Mouse (Mus musculus) limb, embryonic 13.5 days (tissue): ENCODE results near the gene Olfml3. TPM values are rescaled to one million over a fixed set of nuclear protein-coding genes. Genes with fewer than 3 reads are reported as not detected.

Experiments used
- ATAC-seq: fragments of 200-750 bp; cut with Nextera tagmentation; 2 replicates; pipeline ENCODE4 v1.8.0; 2017; ENCODE audit warnings: low read depth, moderate number of reproducible peaks, moderate TSS enrichment; ENCODE audit not compliant: low FRiP score
- H3K27ac ChIP-seq: fragments of 300-500 bp; sonication (generic); 2 replicates; pipeline ENCODE4 v1.5.1; 2015; ENCODE audit warnings: inconsistent platforms, mild to moderate bottlenecking, moderate library complexity
- H3K27me3 ChIP-seq: fragments of 300-500 bp; sonication (generic); 2 replicates; pipeline ENCODE4 v1.6.1; 2015; ENCODE audit warnings: mild to moderate bottlenecking, inconsistent platforms
- H3K36me3 ChIP-seq: fragments of 300-500 bp; sonication (generic); 2 replicates; pipeline ENCODE4 v1.6.1; 2015; ENCODE audit warnings: inconsistent platforms, mild to moderate bottlenecking, moderate library complexity
- H3K4me1 ChIP-seq: fragments of 300-500 bp; sonication (generic); 2 replicates; pipeline ENCODE4 v1.6.1; 2015; ENCODE audit warnings: inconsistent platforms
- H3K4me2 ChIP-seq: fragments of 300-500 bp; sonication (generic); replicated peaks from 2 replicates; pipeline ENCODE4 v1.6.1; 2015; ENCODE audit warnings: inconsistent platforms, mild to moderate bottlenecking, moderate library complexity
- H3K4me3 ChIP-seq: fragments of 300-500 bp; sonication (generic); 2 replicates; pipeline ENCODE4 v1.5.1; 2015; ENCODE audit warnings: moderate library complexity, mild to moderate bottlenecking, inconsistent platforms
- H3K9ac ChIP-seq: fragments of 300-500 bp; sonication (generic); 2 replicates; pipeline ENCODE4 v1.6.1; 2015; ENCODE audit warnings: mild to moderate bottlenecking, inconsistent platforms
- H3K9me3 ChIP-seq: fragments of 300-500 bp; sonication (generic); 2 replicates; pipeline ENCODE4 v1.6.1; 2016; ENCODE audit warnings: inconsistent platforms
- whole genome bisulfite sequencing: fragments of 180-500 bp; shearing (Covaris S2); methylation state at CpG from one replicate; pipeline ENCODE4 v1.1.7; 2015; 5-methylcytosine and 5-hydroxymethylcytosine counted together
- polyA plus RNA-seq: library from polyadenylated mRNA; unstranded; fragments of >200 nt; fragmentation: Nextera tagmentation; extraction: Ambion mirVana; gene quantifications from 2 replicates; pipeline ENCODE4 v1.2.1, GENCODE M21; 2015

Olfml3 gene
- polyA plus RNA-seq, 1 experiment from 2014 or later, result 61.0 TPM

DNA sequence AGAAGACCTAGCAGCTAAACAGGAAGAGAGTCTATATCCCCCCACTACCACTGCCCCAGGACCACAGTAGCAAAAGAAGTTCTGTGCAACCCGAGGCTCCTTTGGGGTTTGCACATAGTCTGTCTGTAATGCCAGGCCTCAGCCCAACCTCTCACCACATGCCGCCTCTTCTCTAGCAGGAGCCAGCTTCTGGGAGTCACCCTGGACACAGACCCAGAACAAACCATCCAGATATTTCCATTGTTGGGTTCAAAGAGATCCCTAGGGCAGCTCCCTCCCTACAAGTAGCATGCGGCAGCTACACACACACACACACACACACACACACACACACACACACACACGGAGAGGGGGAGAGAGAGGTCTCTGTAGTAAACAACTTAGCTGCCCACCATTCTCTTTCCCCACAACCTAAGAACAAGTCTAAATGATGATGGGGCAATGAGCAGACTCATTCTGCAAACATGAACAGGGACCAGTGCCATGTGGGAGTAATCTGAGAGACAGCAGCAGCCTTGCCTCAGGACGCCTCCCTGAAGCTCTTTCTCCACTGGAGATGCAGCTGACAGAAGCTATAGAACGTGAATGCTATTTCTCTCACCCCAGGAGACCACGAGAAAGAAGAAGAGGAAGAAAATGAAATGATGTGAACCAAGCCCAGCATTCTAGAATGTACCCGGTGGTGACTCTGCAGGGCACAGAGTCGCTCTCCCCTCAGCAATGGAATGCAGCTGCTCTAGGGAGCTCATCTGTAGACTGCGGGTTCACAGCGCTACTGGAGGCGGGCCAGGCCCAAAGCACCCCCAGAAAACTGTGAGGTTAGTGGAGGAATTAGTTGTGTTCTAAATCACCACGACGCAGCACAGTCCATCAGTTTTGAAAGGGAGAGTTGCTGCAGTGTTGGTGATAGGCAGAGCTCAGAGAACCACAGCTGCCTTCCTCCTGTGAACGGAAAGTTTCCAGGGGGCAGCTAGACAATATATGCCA lies 20.7 kb downstream of the Olfml3 start:
- Histone ChIP-seq H3K4me2 (no peak overlapping the region), H3K4me1 (peaks cover 50% of the 10 kb centered on the region), H3K36me3 (no peaks in the 10 kb centered on the region), H3K27ac (peak overlapping the region; percentile 85), H3K4me3 (no peak overlapping the region), H3K27me3 (no peaks in the 10 kb centered on the region), H3K9ac (no peak overlapping the region), H3K9me3 (no peaks in the 10 kb centered on the region)
- WGBS, result 42% methylated on average over 15 of the region's 15 CpGs
- ATAC-seq, result peak; percentile 40

DNA sequence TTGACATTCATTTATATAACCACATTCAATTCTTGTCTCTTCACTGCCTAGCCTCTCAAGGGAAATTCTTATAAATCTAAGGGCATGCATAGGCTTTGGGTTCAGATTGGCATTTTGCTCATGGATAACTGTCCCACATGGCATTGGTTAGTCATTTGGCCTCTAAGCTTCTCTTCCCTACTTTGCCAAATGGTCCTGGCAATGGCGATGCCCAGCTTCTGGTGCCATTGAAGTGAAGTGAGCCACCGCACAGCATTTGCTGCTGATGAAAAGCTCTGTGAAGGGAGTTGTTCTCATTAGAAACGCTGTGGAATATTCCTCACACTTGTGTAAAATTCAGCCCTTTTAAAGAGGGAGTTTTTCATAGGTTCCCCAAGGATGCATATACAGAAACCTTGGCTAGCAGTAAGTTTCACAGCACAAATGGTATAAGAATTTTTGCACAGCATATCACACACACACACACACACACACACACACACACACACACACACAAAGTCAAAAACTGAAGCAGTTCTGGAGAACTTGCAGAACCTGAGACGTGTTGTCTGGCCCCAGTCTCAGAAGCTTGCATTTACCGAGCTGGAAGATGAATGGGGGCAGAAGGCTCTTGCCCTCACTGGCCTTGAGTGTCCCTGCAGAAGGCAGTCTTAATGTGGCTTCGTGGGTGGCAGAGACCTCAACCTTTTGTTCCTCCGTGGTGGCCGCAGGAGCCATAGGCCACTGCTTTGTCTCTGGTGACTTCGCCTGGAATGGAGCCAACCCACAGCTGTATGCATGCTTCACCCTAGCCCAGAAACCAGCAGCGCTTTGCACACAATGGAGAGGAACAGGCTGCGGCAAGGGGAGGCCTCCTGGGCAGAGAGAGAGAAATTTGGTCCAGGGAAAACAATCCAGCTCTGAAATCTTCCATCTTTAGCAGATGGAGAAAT lies 21.8 kb downstream of the Olfml3 start:
- 33% methylated on average over 11 of the region's 11 CpGs for WGBS
- Histone ChIP-seq H3K4me3 (no peak overlapping the region), H3K9me3 (no peaks in the 10 kb centered on the region), H3K4me1 (peaks cover 50% of the 10 kb centered on the region), H3K4me2 (peak overlapping the region; percentile 26; the same call in 1 of the 2 replicates), H3K27ac (peak overlapping the region; percentile 85), H3K27me3 (no peaks in the 10 kb centered on the region), H3K36me3 (no peaks in the 10 kb centered on the region), H3K9ac (no peak overlapping the region)
- peak; percentile 74 for ATAC-seq

DNA sequence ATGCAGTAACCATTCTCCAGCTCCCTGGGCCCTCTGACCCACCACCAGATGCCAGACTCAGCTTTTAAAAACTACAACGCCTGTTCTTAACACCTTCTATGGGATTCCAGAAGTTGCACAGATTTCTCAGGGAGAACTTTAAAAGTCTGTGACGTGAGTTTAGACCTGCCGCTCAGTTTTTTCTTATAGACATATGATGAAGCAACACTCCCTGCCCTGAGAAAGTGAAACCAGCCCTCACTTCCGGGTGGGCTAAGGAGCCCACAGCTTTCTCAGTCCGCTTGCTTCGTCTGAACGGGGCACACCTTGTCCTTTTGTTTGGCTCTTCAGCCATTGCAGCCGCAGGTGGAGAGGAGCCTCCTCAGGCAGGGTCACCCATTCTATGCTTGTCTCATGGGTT lies 22.9 kb downstream of the Olfml3 start:
- WGBS, result 66% methylated on average over 8 of the region's 8 CpGs
- Histone ChIP-seq H3K27me3 (no peaks in the 10 kb centered on the region), H3K36me3 (no peaks in the 10 kb centered on the region), H3K4me2 (no peak overlapping the region), H3K4me3 (no peak overlapping the region), H3K9ac (no peak overlapping the region), H3K27ac (no peak overlapping the region), H3K4me1 (peaks cover 50% of the 10 kb centered on the region), H3K9me3 (no peaks in the 10 kb centered on the region)
- no peak for ATAC-seq

DNA sequence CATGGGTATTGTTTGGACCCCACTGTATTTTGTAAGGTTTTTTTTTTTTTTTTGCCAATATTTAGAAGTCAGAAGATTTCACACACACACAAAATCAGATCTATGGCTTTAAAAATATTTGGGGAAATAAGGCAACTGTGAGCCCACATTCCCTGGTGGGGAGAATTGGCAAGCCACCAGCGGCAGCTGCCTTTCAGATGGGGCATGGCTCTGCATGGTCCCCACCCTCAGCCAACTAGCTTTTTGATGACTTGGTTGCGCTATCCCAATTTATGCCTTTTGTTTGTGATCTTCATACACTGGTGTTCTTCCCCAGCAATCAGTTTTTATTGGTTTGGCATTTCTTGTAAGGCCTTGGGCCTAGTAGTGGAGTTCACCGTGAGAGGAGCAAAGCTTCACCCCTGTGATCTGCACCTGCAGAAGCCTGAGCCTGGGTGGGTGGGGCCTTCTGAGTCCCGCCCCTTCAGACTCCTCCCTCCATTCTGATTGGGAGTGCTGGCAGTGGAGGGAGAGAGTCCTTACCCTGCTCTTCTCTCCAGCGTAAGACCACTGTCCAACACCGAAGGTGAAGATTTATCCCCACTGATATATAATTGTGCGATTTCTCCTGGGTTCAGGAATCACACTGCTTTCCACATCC lies 23.4 kb downstream of the Olfml3 start:
- Histone ChIP-seq H3K9ac (no peak overlapping the region), H3K4me1 (peaks cover 47% of the 10 kb centered on the region), H3K4me3 (no peak overlapping the region), H3K27me3 (no peaks in the 10 kb centered on the region), H3K36me3 (no peaks in the 10 kb centered on the region), H3K9me3 (no peaks in the 10 kb centered on the region), H3K4me2 (no peak overlapping the region), H3K27ac (no peak overlapping the region)
- no peak for ATAC-seq
- WGBS, result 67% methylated on average over 7 of the region's 7 CpGs

DNA sequence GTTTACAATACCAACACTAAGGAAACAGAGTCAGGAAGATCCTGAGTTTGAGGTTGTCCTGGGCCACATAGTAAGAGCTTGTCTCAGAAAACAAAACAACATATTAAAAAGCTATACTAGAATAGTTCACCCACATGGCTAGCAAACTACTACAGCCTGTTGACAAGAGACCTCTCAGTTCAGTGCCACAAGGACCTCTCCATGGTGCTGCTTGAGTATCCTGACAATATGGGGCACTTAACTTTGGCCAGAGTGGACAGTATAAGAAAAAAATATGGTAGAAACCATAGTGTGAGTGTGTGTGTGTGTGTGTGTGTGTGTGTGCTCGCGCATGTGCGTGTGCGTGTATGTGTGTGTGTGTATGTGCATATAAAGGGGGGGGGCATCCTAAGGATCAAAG lies 25.6 kb downstream of the Olfml3 start:
- Histone ChIP-seq H3K4me3 (no peak overlapping the region), H3K36me3 (no peaks in the 10 kb centered on the region), H3K27ac (no peak overlapping the region), H3K4me2 (no peak overlapping the region), H3K27me3 (no peaks in the 10 kb centered on the region), H3K9me3 (no peaks in the 10 kb centered on the region), H3K4me1 (peaks cover 30% of the 10 kb centered on the region), H3K9ac (no peak overlapping the region)
- no peak for ATAC-seq
- 91% methylated on average over 4 of the region's 4 CpGs for WGBS

DNA sequence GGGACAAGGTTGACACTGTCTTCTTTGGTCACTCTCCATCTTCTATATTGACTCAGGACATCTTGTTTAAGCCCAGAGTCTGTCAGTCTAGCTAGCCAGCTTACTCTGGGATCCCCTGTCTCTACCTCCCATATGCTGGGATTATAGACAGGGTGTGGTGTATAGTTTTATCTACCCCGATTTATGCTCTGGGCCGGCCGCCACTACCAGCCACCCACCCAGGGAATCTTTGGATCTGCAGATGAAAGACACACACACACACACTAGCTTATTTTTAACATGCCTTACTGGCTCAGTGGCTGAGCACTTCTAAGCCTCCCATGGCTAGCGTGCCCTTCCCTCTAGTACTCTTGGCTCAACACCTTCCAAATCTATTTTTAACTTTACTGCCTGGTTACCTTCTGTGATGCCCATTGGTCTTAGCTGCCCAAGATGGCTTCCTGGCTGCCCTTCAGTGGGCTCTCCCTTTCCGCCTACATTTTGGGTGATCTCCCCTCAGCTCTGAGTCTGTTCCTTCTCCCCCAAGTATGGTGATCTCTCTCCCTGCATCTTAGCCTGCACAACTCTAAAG lies 28.2 kb downstream of the Olfml3 start:
- Histone ChIP-seq H3K27ac (no peak overlapping the region), H3K4me1 (peaks cover 9% of the 10 kb centered on the region; the same call in 1 of the 2 replicates), H3K27me3 (no peaks in the 10 kb centered on the region), H3K9me3 (no peaks in the 10 kb centered on the region), H3K36me3 (no peaks in the 10 kb centered on the region), H3K4me3 (no peak overlapping the region), H3K4me2 (no peak overlapping the region), H3K9ac (no peak overlapping the region)
- WGBS, result 95% methylated on average over 5 of the region's 5 CpGs
- no peak for ATAC-seq

DNA sequence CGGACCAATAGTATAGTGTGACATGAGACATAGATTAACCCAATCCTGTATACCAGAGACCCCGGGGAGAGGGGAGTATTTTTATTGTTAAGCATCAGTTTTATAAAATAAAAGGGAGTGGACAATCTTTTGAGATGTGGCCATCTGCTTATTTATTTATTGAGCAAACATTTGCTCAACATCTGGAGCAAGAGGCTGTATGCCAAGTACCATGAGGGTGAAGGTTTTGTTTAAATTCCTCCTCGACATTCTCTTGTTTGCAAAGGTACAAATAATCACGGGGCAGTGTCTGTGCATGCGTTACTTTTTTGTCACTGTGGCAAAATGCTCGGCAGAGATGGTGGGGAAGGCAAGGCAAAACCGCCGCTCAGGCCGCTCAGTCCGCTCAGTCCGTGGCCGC lies 32.4 kb downstream of the Olfml3 start:
- H3K36me3 ChIP-seq, result no peaks in the 10 kb centered on the region
- no peak overlapping the region for H3K9ac ChIP-seq
- no peak overlapping the region for H3K4me2 ChIP-seq
- no peak for ATAC-seq
- no peaks in the 10 kb centered on the region for H3K27me3 ChIP-seq
- no peaks in the 10 kb centered on the region for H3K9me3 ChIP-seq
- H3K4me3 ChIP-seq, result no peak overlapping the region
- H3K4me1 ChIP-seq, result peaks cover 5% of the 10 kb centered on the region; the same call in 1 of the 2 replicates
- no peak overlapping the region for H3K27ac ChIP-seq
- 86% methylated on average over 12 of the region's 12 CpGs for whole genome bisulfite sequencing

DNA sequence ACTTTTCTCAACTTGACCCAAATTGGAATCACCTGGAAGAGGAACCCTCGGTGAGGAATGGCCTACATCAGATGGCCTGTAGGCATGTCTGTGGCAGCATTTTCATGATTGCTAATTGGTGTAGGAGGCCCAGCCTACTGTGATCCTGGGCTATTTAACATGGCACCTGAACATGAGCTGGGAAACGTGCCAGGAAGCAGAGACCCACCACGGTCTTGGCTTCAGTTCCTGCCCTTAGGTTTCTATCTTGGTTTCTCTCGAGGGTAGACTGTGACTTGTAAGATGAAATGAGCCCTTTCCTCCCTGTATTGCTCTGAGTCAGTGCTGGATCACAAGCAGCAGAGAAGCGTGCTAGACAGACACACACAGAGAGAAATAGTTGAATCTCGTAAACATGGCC lies 33.1 kb downstream of the Olfml3 start:
- peaks cover 5% of the 10 kb centered on the region; the same call in 1 of the 2 replicates for H3K4me1 ChIP-seq
- H3K27ac ChIP-seq, result no peak overlapping the region
- WGBS, result 55% methylated on average over 6 of the region's 6 CpGs
- H3K27me3 ChIP-seq, result no peaks in the 10 kb centered on the region
- H3K9me3 ChIP-seq, result no peaks in the 10 kb centered on the region
- H3K4me2 ChIP-seq, result no peak overlapping the region
- no peak for ATAC-seq
- no peak overlapping the region for H3K4me3 ChIP-seq
- H3K36me3 ChIP-seq, result no peaks in the 10 kb centered on the region
- no peak overlapping the region for H3K9ac ChIP-seq

DNA sequence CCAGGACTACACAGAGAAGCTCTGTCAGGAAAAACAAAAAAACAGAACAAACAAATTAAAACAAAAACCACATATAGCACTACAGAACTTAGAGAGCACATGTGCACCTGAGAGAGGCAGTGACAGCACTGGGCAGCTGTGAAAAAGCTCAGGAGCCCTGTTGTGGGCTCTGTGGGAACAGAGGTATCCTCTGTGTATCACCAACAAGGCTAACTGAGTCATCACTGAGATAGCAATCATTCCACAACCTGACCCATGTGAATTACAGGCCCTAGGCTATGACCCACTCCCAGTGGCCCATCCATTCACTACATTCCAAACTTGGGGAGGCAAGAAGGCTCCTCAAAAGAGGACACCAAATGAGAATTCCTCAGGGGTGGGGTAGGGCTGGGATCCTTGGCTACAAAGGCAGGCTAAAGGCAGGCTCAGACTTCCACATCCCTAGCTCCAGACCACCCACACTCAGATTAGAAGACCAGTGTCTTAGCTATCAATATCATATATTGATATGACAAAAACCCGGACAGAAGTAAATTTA lies 41.3 kb downstream of the Olfml3 start:
- no peak for ATAC-seq
- WGBS, result 86% methylated on average over 1 of the region's 1 CpGs
- no peaks in the 10 kb centered on the region for H3K36me3 ChIP-seq

DNA sequence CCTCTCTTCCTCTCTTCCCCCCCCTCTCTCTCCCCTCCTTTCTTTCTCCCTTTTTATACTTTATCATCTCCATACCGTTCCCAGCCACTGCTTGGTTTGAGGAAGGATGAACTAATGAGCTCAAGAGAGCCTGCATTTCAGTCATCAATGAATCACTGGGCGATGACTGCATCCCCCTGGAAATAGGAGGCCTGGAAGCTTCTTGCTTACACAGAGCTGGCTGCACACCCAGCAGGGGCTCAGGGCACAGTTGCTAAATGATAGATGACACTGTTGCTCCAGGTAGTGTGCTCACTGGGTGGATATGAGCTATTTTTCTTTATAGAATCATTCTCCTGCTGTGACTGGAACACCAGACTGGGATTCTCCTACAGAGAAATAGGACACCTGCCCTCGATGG lies 42.2 kb downstream of the Olfml3 start:
- no peak overlapping the region for H3K27ac ChIP-seq
- H3K4me3 ChIP-seq, result no peak overlapping the region
- 56% methylated on average over 3 of the region's 3 CpGs for WGBS
- no peaks in the 10 kb centered on the region for H3K9me3 ChIP-seq
- H3K9ac ChIP-seq, result no peak overlapping the region
- no peak for ATAC-seq
- H3K4me1 ChIP-seq, result no peaks in the 10 kb centered on the region
- no peaks in the 10 kb centered on the region for H3K27me3 ChIP-seq
- H3K36me3 ChIP-seq, result no peaks in the 10 kb centered on the region
- H3K4me2 ChIP-seq, result no peak overlapping the region

More for the DNA sequence above, 41.3 kb downstream of the Olfml3 start:
- no peaks in the 10 kb centered on the region for H3K4me1 ChIP-seq
- no peak overlapping the region for H3K4me2 ChIP-seq
- H3K4me3 ChIP-seq, result no peak overlapping the region
- H3K9me3 ChIP-seq, result no peaks in the 10 kb centered on the region
- H3K27me3 ChIP-seq, result no peaks in the 10 kb centered on the region
- H3K27ac ChIP-seq, result no peak overlapping the region
- H3K9ac ChIP-seq, result no peak overlapping the region

DNA sequence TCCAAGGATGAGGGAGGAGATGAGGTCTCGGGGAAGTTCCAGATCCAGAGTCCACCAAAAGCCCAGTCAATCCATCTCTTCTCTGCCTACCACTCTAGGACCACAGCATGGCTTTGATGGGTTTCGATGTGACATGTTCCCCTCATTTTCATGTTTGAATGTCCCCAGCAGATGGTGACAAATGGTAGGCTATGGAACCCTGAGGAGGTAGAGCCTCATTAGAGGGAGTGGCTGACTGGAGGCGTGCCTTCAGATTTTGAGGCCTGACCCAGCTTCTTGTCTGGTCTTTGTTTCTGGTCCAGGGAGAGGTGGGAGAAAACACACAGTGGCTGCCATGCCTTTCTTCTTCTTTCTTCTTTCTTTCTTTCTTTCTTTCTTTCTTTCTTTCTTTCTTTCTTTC lies 47.3 kb downstream of the Olfml3 start:
- Histone ChIP-seq H3K4me2 (no peak overlapping the region), H3K27me3 (no peaks in the 10 kb centered on the region), H3K27ac (no peak overlapping the region), H3K4me3 (no peak overlapping the region), H3K9ac (no peak overlapping the region), H3K36me3 (no peaks in the 10 kb centered on the region), H3K9me3 (no peaks in the 10 kb centered on the region), H3K4me1 (no peaks in the 10 kb centered on the region)
- ATAC-seq, result no peak
- WGBS, result 70% methylated on average over 3 of the region's 3 CpGs
